Mouse (Mus musculus): ENCODE data around the gene Vmn1r173. TPM values are rescaled to one million over a fixed set of nuclear protein-coding genes. Genes with fewer than 3 reads are reported as not detected.

Gene Vmn1r173
- not detected for total RNA-seq (2023)

DNA sequence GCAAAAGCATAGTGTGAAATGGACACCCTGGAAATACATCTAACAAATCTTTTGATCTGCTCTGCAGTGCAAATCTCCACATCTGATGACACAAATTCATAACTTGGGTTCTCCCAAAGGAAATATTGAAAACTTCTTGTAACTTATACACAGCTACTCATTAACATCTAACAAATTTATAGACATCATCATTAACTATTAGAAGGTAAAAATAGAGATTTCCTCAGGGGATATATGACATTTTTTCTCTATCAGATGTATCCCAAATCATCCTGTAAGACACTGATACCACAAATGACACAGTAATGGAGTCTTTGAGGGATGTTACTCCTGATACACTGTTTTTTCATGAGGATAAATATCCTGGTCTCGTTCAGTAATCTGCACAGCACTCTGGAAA, at the start of gene Vmn1r173:
Gene Vmn1r173, plus strand, starts transcription at position 301 of the 400 bp plus-strand sequence.

DNA sequence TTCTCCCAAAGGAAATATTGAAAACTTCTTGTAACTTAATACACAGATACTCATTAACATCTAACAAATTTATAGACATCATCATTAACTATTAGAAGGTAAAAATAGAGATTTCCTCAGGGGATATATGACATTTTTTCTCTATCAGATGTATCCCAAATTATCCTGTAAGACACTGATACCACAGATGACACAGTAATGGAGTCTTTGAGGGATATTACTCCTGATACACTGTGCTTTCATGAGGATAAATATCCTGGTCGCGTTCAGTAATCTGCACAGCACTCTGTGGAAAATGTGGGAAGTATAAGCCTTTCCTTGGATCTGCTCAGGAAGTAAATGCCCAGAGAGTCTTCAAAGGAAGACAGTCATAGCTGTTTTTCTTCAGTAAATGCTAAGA, 42.5 kb upstream of the Vmn1r173 start, which contains the start of gene Vmn1r172:
Gene Vmn1r172, plus strand, starts transcription at position 301 of the 400 bp plus-strand sequence.

DNA sequence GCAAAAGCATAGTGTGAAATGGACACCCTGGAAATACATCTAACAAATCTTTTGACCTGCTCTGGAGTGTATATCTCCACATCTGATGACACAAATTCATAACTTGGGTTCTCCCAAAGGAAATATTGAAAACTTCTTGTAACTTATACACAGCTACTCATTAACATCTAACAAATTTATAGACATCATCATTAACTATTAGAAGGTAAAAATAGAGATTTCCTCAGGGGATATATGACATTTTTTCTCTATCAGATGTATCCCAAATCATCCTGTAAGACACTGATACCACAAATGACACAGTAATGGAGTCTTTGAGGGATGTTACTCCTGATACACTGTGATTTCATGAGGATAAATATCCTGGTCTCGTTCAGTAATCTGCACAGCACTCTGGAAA, 51.5 kb downstream of the Vmn1r173 start, which contains the start of gene Vmn1r174:
Gene Vmn1r174, plus strand, starts transcription at position 301 of the 400 bp plus-strand sequence.

Other genes with a start within 250 kb of the Vmn1r173 start
- gene Vmn1r167, start 193.5 kb upstream of the Vmn1r173 start, total RNA-seq (2023): not detected
- not detected for gene Vmn1r168, start 161.0 kb upstream of the Vmn1r173 start, total RNA-seq (2023)
- not detected for gene Vmn1r169, start 125.2 kb upstream of the Vmn1r173 start, total RNA-seq (2023)
- not detected for gene Vmn1r170, start 94.5 kb upstream of the Vmn1r173 start, total RNA-seq (2023)
- gene Vmn1r171, start 70.0 kb upstream of the Vmn1r173 start, total RNA-seq (2023): not detected
- not detected for gene Vmn1r172, start 42.4 kb upstream of the Vmn1r173 start, total RNA-seq (2023)
- not detected for gene Vmn1r174, start 51.6 kb downstream of the Vmn1r173 start, total RNA-seq (2023)
- not detected for gene Vmn1r175, start 109.9 kb downstream of the Vmn1r173 start, total RNA-seq (2023)
- gene Vmn1r176, start 136.7 kb downstream of the Vmn1r173 start, total RNA-seq (2023): not detected
- gene Vmn1r177, start 165.7 kb downstream of the Vmn1r173 start, total RNA-seq (2023): not detected
- not detected for gene Vmn1r178, start 191.3 kb downstream of the Vmn1r173 start, total RNA-seq (2023)
- gene Vmn1r179, start 226.3 kb downstream of the Vmn1r173 start, total RNA-seq (2023): not detected
- gene Vmn1r180, start 249.9 kb downstream of the Vmn1r173 start, total RNA-seq (2023): not detected

All from B cell, adult 67 days (primary cell).